Mouse (Mus musculus): Measurements from ENCODE around the gene Gatad2b. TPM values are rescaled to one million over a fixed set of nuclear protein-coding genes. Genes with fewer than 3 reads are reported as not detected.
A peak's percentile ranks its signal among the peaks of the same experiment; 100 is the strongest.

Gatad2b gene
- polyA plus RNA-seq, 1 experiment from 2014 or later: 8.5 TPM

DNA sequence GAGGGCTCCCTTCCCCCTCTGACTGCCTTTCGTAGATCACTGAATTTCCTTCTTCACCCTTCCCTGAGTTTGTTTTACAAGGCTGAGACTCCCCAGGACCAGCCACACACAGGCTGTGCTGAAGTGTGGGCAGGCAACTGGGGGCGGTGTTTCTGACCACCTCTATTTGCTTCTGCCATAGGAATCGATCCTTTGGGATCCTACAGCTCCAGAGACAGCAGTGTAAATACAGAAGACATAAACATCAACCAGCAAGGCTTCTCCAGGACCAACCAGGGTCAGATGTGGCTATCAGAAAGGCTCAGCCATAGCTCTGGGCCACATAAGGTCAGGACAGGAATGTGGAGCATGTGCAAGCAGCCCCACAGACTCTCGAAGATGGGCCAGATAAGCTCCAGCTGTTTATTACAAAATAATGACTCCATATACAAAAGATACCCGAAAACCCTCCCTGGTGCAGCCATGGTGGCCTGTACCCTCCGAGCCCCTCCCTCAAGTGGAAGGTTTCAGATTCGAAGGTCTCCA is 91.9 kb downstream of the Gatad2b start:
- H3K4me2 ChIP-seq: no peak overlapping the region
- H3K4me3 ChIP-seq: no peak overlapping the region
- peaks cover 19% of the 10 kb centered on the region for H3K36me3 ChIP-seq
- no peaks in the 10 kb centered on the region for H3K9me3 ChIP-seq (replicated peaks)
- peaks cover 25% of the 10 kb centered on the region for H3K4me1 ChIP-seq (replicated peaks)
- H3K27me3 ChIP-seq (replicated peaks): no peaks in the 10 kb centered on the region
- ATAC-seq (ENCODE audit: insufficient number of reproducible peaks, low FRiP score): no peak
- H3K9ac ChIP-seq: no peak overlapping the region
- no peak overlapping the region for H3K27ac ChIP-seq (ENCODE audit: poor library complexity, severe bottlenecking)
- 69% methylated on average over 7 of the region's 7 CpGs for WGBS

DNA sequence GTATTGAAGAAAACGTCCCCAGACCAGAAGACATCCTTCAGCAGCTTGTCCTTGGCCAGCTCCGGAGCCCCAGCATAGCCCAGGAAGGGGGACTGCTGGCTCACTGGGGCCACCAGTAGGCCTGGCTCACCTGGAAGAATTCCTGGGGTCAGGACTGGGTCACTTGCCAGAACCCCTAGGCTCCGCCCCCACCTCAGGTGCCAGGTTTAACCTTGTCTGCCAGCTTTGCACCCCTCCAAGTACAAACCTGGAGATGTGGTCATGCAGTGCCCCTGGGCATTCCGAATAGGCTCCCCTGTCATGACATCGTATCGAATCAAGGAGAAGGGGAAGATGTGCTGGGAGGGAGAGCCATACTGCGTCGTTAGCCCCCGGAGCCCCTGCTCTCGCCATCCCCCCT is 93.8 kb downstream of the Gatad2b start:
- H3K4me3 ChIP-seq: no peak overlapping the region
- no peaks in the 10 kb centered on the region for H3K9me3 ChIP-seq (replicated peaks)
- WGBS: 87% methylated on average over 10 of the region's 10 CpGs
- peaks cover 30% of the 10 kb centered on the region for H3K36me3 ChIP-seq
- no peak overlapping the region for H3K9ac ChIP-seq
- H3K4me2 ChIP-seq: no peak overlapping the region
- no peak for ATAC-seq (ENCODE audit: insufficient number of reproducible peaks, low FRiP score)
- H3K4me1 ChIP-seq (replicated peaks): peaks cover 32% of the 10 kb centered on the region
- H3K27me3 ChIP-seq (replicated peaks): no peaks in the 10 kb centered on the region
- no peak overlapping the region for H3K27ac ChIP-seq (ENCODE audit: poor library complexity, severe bottlenecking)

DNA sequence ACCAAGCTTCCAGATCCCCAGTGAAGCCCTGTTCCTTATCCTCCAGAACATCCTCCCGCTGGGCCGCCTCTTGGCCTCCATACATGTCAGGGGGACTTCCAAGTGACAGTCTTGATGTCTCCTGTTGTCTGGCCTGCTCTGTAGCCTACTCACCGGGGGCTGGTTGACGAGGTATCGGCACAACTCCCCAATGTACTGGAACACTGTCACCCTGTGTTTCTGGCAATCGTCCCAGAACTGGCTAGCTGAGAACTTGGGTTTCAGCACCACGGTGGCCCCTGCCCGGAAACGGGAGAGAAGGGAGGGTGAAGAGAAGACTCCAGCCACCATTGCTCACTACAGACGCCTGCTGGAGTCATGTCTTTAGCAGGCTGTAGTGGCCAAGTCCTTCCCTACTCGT is 94.5 kb downstream of the Gatad2b start:
- no peak overlapping the region for H3K27ac ChIP-seq (ENCODE audit: poor library complexity, severe bottlenecking)
- H3K9me3 ChIP-seq (replicated peaks): no peaks in the 10 kb centered on the region
- no peak overlapping the region; the same call in 1 of the 2 replicates for H3K4me3 ChIP-seq
- peak overlapping the region; percentile 96 for H3K4me2 ChIP-seq
- H3K4me1 ChIP-seq (replicated peaks): peaks cover 32% of the 10 kb centered on the region
- H3K9ac ChIP-seq: no peak overlapping the region
- ATAC-seq (ENCODE audit: insufficient number of reproducible peaks, low FRiP score): no peak
- H3K36me3 ChIP-seq: peaks cover 36% of the 10 kb centered on the region
- WGBS: 51% methylated on average over 11 of the region's 11 CpGs
- H3K27me3 ChIP-seq (replicated peaks): no peaks in the 10 kb centered on the region

DNA sequence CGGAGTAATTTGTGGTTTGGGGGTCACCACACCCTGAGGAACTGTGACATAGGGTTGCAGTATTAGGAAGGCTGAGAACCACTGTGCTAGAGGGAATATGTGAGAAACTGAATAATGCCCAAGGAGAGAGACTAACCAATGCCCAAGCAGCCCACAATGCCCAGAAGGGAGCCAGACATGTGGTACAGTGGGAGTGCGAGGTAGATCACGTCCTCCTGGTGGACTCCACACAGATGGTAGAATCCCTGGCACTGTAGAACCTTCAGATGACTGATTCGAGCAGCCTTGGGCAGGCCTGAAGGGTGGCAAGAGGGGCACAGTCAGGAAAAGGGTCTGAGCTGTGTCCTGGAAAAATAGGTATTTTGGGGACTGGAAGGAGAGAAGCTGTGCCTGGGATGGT is 95.2 kb downstream of the Gatad2b start:
- H3K4me3 ChIP-seq: peak overlapping the region; percentile 64; the same call in 1 of the 2 replicates
- ATAC-seq (ENCODE audit: insufficient number of reproducible peaks, low FRiP score): no peak
- WGBS: 83% methylated on average over 4 of the region's 4 CpGs

DNA sequence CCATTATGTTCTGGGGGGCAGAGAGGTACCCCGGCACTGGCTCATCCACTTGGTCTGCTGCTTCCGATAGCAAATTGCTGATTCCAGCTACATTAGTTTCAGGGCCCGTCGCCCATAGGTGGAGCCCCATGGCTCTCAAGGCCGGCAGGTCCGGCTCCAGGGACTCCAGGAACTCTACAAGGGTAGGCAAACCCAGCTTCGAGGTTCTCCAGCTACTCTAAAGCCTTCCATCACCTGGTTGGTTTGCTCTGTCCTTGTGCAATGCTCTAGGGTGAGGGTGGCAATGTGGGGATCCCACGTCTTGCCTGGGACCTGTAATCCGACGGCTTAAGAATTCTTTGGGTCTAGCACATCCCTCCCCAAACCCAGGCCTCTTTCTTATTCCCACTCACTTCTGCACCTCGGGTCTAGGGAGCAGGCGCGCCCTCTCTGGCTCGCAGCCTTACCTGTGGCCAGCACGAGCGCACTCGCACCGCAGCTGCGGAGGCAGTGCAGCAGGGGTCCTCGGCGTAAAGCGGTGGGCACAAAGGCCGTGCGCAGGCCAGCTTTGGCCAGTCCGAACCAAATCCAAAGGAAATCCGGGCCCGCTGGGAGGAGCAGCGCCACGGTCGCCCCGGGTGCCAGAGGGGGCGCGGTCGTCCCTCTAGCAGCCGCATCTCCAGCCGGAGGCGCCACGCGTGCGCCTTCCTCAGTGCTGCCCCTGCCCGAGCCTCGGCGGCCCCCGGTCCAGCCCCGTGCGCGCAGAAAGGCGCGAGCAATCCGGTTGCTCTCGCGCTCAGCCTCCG is 95.9 kb downstream of the Gatad2b start:
- H3K27ac ChIP-seq (ENCODE audit: poor library complexity, severe bottlenecking): peak overlapping the region; percentile 55
- ATAC-seq (ENCODE audit: insufficient number of reproducible peaks, low FRiP score): peak; percentile 52
- H3K9ac ChIP-seq: peak overlapping the region; percentile 84
- H3K9me3 ChIP-seq (replicated peaks): no peaks in the 10 kb centered on the region
- H3K36me3 ChIP-seq: peaks cover 51% of the 10 kb centered on the region
- WGBS: 5% methylated on average over 53 of the region's 53 CpGs
- H3K4me1 ChIP-seq (replicated peaks): peaks cover 32% of the 10 kb centered on the region
- no peaks in the 10 kb centered on the region for H3K27me3 ChIP-seq (replicated peaks)
- H3K4me3 ChIP-seq: peak overlapping the region; percentile 64
- peak overlapping the region; percentile 96 for H3K4me2 ChIP-seq

More for the DNA sequence above, 95.2 kb downstream of the Gatad2b start:
- Histone ChIP-seq H3K4me2 (peak overlapping the region; percentile 96), H3K9me3 (replicated peaks) (no peaks in the 10 kb centered on the region), H3K9ac (peak overlapping the region; percentile 84; the same call in 1 of the 2 replicates), H3K36me3 (peaks cover 44% of the 10 kb centered on the region), H3K4me1 (replicated peaks) (peaks cover 32% of the 10 kb centered on the region), H3K27ac (ENCODE audit: poor library complexity, severe bottlenecking) (no peak overlapping the region), H3K27me3 (replicated peaks) (no peaks in the 10 kb centered on the region)

DNA sequence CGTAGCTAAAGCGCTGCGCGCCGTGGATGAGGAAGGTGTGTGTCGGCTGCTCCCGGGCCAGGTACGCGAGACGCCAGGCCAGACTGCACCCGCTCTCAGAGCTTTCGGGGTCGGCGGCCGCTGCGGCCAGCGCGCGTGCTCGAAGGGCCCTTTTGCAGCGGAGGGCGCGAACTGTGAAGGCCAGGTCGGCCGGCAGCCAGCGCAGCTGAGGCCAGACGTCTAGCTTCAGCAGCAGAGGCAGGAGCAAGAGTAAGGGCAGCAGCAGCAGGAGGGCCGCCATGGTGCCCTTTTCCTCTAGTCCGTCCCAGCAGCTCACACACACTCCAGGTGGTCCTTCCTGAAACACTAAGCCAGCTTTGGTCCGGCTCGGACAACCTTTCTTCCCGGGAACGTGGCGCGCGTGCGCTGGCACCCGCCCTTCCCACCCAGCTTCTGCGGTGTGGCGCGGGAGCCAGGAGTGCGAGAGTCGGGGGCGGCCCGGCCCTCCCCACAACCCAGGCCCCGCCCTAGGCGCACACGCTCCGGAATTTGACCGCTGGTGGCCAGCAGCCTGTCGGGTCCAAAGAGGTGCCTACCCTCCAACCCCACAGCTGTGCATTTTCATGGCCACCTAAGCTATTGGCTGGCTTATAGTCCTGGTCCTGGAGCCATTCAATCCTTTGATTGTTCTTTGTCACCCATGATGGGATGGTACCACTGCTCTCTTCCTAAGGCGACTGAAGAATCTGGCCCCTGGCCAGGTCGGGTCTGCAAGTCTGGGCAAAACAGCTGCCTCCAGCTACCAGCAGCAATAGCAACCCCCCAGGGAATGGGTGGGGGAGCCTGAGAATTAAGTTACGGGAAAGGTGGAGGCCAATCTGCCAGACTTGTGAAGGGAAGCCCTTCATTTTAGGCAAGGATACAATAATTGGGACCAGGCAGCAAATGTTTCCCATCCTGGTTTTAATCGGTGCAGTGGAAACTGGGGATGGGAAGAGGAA is 96.8 kb downstream of the Gatad2b start, which contains the start of gene Slc27a3:
Gene Slc27a3, minus strand, starts transcription at position 428 of the 980 bp plus-strand sequence.
- peak within 1 kb of the TSS; percentile 84 for H3K9ac ChIP-seq
- H3K27ac ChIP-seq (ENCODE audit: poor library complexity, severe bottlenecking): peak within 1 kb of the TSS; percentile 55
- WGBS: 3% methylated on average over 54 of the region's 55 CpGs
- H3K36me3 ChIP-seq: peaks cover 58% of the 10 kb centered on the region
- H3K4me2 ChIP-seq: peak within 1 kb of the TSS; percentile 96
- peaks cover 32% of the 10 kb centered on the region for H3K4me1 ChIP-seq (replicated peaks)
- H3K4me3 ChIP-seq: peak within 1 kb of the TSS; percentile 64
- H3K27me3 ChIP-seq (replicated peaks): no peaks in the 10 kb centered on the region
- peak; percentile 49 for ATAC-seq (ENCODE audit: insufficient number of reproducible peaks, low FRiP score)
- H3K9me3 ChIP-seq (replicated peaks): no peaks in the 10 kb centered on the region

DNA sequence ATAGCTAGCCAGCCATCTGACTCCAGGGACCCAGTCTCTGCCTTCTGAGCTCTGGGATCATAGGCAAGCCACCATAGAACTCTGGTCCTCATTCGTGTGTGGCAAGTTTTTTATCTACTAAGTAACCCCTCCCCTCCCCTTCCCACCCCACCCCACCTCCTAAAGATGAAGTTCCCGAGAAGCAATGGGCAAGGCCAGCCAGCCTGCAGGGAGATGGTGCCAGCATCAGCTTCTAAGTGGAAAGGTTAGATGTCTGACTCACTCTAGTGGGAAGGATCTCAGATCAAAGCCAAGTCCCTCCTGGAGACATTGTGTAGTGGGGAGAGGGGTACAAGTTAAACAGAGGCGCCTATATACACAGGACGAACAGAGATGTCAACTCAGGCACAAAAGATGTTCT is 98.0 kb downstream of the Gatad2b start:
- peaks cover 32% of the 10 kb centered on the region for H3K4me1 ChIP-seq (replicated peaks)
- no peak overlapping the region for H3K27ac ChIP-seq (ENCODE audit: poor library complexity, severe bottlenecking)
- no peak overlapping the region for H3K4me2 ChIP-seq
- WGBS: 59% methylated on average over 4 of the region's 4 CpGs
- no peak for ATAC-seq (ENCODE audit: insufficient number of reproducible peaks, low FRiP score)
- H3K9me3 ChIP-seq (replicated peaks): no peaks in the 10 kb centered on the region
- H3K4me3 ChIP-seq: no peak overlapping the region
- H3K36me3 ChIP-seq: peaks cover 65% of the 10 kb centered on the region
- no peak overlapping the region for H3K9ac ChIP-seq
- no peaks in the 10 kb centered on the region for H3K27me3 ChIP-seq (replicated peaks)

DNA sequence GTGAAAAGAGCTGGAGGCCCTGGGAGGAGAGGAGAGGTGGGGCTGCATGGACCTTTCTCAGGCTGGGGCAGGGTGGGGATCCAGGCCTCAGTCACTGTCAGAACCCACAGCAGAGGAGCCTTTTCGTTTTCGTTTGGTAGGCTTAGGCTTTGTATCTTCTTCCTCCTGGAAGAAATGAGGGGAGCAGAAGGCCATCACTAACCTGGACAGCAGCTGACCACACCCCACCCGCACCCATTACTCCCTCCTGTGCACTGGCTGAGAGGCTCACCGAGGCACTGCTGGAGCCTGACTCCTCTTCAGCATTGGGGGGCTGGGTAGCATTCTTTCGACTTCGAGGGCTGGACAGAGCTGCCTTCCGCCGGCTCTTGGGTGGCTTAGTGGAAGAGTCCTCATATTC is 99.0 kb downstream of the Gatad2b start:
- peaks cover 67% of the 10 kb centered on the region for H3K36me3 ChIP-seq
- no peaks in the 10 kb centered on the region for H3K27me3 ChIP-seq (replicated peaks)
- H3K9ac ChIP-seq: no peak overlapping the region
- no peak overlapping the region for H3K27ac ChIP-seq (ENCODE audit: poor library complexity, severe bottlenecking)
- H3K9me3 ChIP-seq (replicated peaks): no peaks in the 10 kb centered on the region
- 79% methylated on average over 8 of the region's 8 CpGs for WGBS
- H3K4me2 ChIP-seq: no peak overlapping the region
- H3K4me1 ChIP-seq (replicated peaks): peaks cover 32% of the 10 kb centered on the region
- no peak overlapping the region for H3K4me3 ChIP-seq
- ATAC-seq (ENCODE audit: insufficient number of reproducible peaks, low FRiP score): no peak

DNA sequence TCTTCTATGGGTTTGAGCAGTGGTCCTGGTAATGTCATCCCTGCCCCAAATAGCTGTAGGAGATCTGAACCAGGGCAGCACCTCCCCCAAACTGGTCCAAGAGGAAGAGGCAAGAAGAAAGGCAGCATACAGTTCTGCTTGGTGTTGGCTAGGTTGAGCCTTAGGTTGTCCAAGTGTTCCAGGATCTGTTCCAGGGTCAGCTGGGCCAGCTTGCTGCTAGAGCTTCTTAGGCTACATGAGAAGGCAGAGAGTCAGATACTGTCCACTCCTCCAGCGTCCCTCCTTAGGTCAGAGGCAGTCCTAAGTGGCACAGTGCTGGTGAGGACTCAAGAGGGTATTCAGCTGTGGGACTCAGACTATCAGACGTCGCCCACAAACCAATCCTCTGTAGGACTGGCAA is 99.7 kb downstream of the Gatad2b start:
- Histone ChIP-seq H3K4me1 (replicated peaks) (peaks cover 25% of the 10 kb centered on the region), H3K36me3 (peaks cover 69% of the 10 kb centered on the region), H3K4me3 (no peak overlapping the region), H3K9ac (no peak overlapping the region), H3K27me3 (replicated peaks) (no peaks in the 10 kb centered on the region), H3K27ac (ENCODE audit: poor library complexity, severe bottlenecking) (no peak overlapping the region), H3K4me2 (no peak overlapping the region), H3K9me3 (replicated peaks) (no peaks in the 10 kb centered on the region)
- no peak for ATAC-seq (ENCODE audit: insufficient number of reproducible peaks, low FRiP score)
- 84% methylated on average over 3 of the region's 3 CpGs for WGBS

DNA sequence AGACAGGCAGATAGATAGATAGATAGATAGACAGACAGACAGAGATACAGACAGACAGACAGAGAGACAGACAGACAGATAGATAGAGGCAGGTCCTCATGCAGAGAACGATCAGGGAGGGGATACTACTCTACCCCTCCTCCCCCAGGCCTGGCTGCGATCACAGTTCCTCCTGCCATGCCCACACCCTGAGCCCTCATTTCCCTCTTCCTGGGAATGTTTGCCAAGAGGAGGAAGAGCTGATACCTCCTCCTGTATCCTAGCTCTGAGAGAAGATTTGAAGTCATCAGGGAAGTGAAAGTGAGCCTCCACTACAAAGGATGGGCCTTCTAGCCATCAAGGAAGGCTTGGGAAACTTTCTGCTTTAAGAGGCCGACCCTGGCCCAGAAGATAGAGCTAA is 102.7 kb downstream of the Gatad2b start:
- Histone ChIP-seq H3K4me3 (no peak overlapping the region), H3K27me3 (replicated peaks) (no peaks in the 10 kb centered on the region), H3K36me3 (peaks cover 96% of the 10 kb centered on the region), H3K9me3 (replicated peaks) (no peaks in the 10 kb centered on the region), H3K9ac (no peak overlapping the region), H3K27ac (ENCODE audit: poor library complexity, severe bottlenecking) (no peak overlapping the region), H3K4me1 (replicated peaks) (no peaks in the 10 kb centered on the region; the same call in 1 of the 2 replicates), H3K4me2 (no peak overlapping the region)
- no peak for ATAC-seq (ENCODE audit: insufficient number of reproducible peaks, low FRiP score)
- WGBS: 72% methylated on average over 3 of the region's 3 CpGs

DNA sequence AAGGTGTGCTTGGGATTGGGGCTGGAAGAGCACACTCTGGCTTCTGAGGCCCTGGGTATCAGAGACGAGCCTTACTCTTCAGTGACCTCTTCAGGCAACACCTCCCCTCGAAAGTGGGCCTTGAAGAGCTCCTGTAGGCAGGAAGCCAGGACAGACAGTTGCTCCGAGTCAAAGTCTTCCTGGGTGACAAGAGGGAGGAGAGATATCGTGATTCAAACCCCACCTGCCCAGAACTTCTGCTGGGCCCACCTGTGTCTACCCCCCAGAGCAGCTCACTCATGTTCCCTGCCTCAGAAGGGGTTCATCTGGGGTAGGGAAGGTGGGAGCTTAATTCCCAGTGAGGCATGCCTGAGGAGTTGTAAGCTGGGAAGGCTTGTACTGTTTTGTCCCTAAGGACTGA is 108.0 kb downstream of the Gatad2b start:
- no peak overlapping the region for H3K4me3 ChIP-seq
- H3K9ac ChIP-seq: no peak overlapping the region
- H3K36me3 ChIP-seq: peaks cover 93% of the 10 kb centered on the region
- H3K27me3 ChIP-seq (replicated peaks): no peaks in the 10 kb centered on the region
- no peaks in the 10 kb centered on the region for H3K9me3 ChIP-seq (replicated peaks)
- no peak overlapping the region for H3K4me2 ChIP-seq
- H3K27ac ChIP-seq (ENCODE audit: poor library complexity, severe bottlenecking): no peak overlapping the region
- H3K4me1 ChIP-seq (replicated peaks): no peaks in the 10 kb centered on the region
- WGBS: 62% methylated on average over 4 of the region's 4 CpGs
- ATAC-seq (ENCODE audit: insufficient number of reproducible peaks, low FRiP score): no peak
